Mouse (Mus musculus) kidney, adult 2 months (tissue): ENCODE results near the gene Ttc5. TPM values are rescaled to one million over a fixed set of nuclear protein-coding genes. Genes with fewer than 3 reads are reported as not detected.

ENCODE experiments used
- DNase-seq: peaks from one replicate; pipeline ENCODE4 v3.0.0; 2021
- H3K27ac ChIP-seq: fragments of 200-500 bp; 2 replicates; pipeline ENCODE4 v1.5.1; 2012; ENCODE audit warnings: low read depth, low read length, control low read depth, inconsistent platforms; ENCODE audit not compliant: insufficient read depth
- H3K27me3 ChIP-seq: fragments of 200-500 bp; replicated peaks from 2 replicates; pipeline ENCODE4 v1.6.1; 2012; ENCODE audit warnings: mild to moderate bottlenecking, moderate library complexity, low read length, inconsistent platforms; ENCODE audit not compliant: control insufficient read depth, insufficient read depth
- H3K36me3 ChIP-seq: fragments of 200-500 bp; 2 replicates; pipeline ENCODE4 v1.6.1; 2012; ENCODE audit warnings: mild to moderate bottlenecking, moderate library complexity, low read length, inconsistent platforms; ENCODE audit not compliant: control insufficient read depth, insufficient read depth
- H3K4me1 ChIP-seq: fragments of 200-500 bp; 2 replicates; pipeline ENCODE4 v1.6.1; 2011; ENCODE audit warnings: low read length; ENCODE audit not compliant: control insufficient read depth, insufficient read depth
- H3K4me3 ChIP-seq: fragments of 200-500 bp; 2 replicates; pipeline ENCODE4 v1.5.1; 2011; ENCODE audit warnings: mild to moderate bottlenecking, low read depth, low read length, control low read depth; ENCODE audit not compliant: insufficient read depth
- CTCF ChIP-seq: fragments of 200-500 bp; conservative IDR thresholded peaks from 2 replicates; pipeline ENCODE4 v1.5.1; 2011; ENCODE audit warnings: low read depth, mild to moderate bottlenecking, control low read depth, low read length, moderate library complexity, mixed read lengths; ENCODE audit not compliant: insufficient read depth, insufficient read length
- POLR2A ChIP-seq: fragments of 200-500 bp; IDR thresholded peaks from one replicate; pipeline ENCODE4 v1.6.1; 2011; ENCODE audit warnings: low read depth, low read length, control low read depth
- WGBS: fragments of 180-500 bp; shearing (Covaris S2); methylation state at CpG from one replicate; pipeline ENCODE4 v1.1.7; 2018; 5-methylcytosine and 5-hydroxymethylcytosine counted together
- polyA plus RNA-seq: library from polyadenylated mRNA; depleted of rRNA; stranded (reverse); fragments of >200 nt; gene quantifications from 2 replicates; pipeline ENCODE4 v1.2.3, GENCODE M21; 2012; rRNA removed

Ttc5 gene
- 24.5 and 25.8 TPM in 2 replicates for polyA plus RNA-seq

GRCm38 (mm10) chr14:50785251-50785637, at the start of gene Ttc5:
Gene Ttc5 (minus strand): TSS chr14:50785519.
- TF ChIP-seq POLR2A: no peak
- peak; percentile 85 for TF ChIP-seq CTCF
- DNase-seq: peak; percentile 94
- peak within 1 kb of the TSS; percentile 25 for H3K27ac ChIP-seq
- H3K36me3 ChIP-seq: no peaks in the 10 kb centered on the region
- H3K4me3 ChIP-seq: peak within 1 kb of the TSS; percentile 69
- H3K27me3 ChIP-seq: no peaks in the 10 kb centered on the region
- H3K4me1 ChIP-seq: 0 out of 2 replicates have a peak, but pooled peaks cover 4% of the 10 kb centered on the region
- WGBS: under 1% methylated on average over 21 of the region's 21 CpGs

GRCm38 (mm10) chr14:50834435-50834834, 49.1 kb upstream of the Ttc5 start:
- no peak overlapping the region for H3K27ac ChIP-seq
- no peak overlapping the region for H3K4me3 ChIP-seq
- H3K4me1 ChIP-seq: no peaks in the 10 kb centered on the region
- TF ChIP-seq CTCF: no peak
- no peak for TF ChIP-seq POLR2A
- H3K27me3 ChIP-seq: no peaks in the 10 kb centered on the region
- no peaks in the 10 kb centered on the region for H3K36me3 ChIP-seq
- WGBS: 50% methylated on average over 2 of the region's 2 CpGs
- DNase-seq: no peak

GRCm38 (mm10) chr14:50833964-50834363, 48.6 kb upstream of the Ttc5 start:
- 70% methylated on average over 10 of the region's 10 CpGs for WGBS
- no peak overlapping the region for H3K27ac ChIP-seq
- H3K36me3 ChIP-seq: no peaks in the 10 kb centered on the region
- no peaks in the 10 kb centered on the region for H3K27me3 ChIP-seq
- no peak overlapping the region for H3K4me3 ChIP-seq
- H3K4me1 ChIP-seq: no peaks in the 10 kb centered on the region
- TF ChIP-seq CTCF (no peak), POLR2A (no peak)
- peak; percentile 14 for DNase-seq

GRCm38 (mm10) chr14:50829878-50830277, 44.6 kb upstream of the Ttc5 start:
- no peak for DNase-seq
- H3K36me3 ChIP-seq: peaks cover under 1% of the 10 kb centered on the region; the same call in 1 of the 2 replicates
- TF ChIP-seq CTCF (no peak), POLR2A (no peak)

GRCm38 (mm10) chr14:50826579-50826978, 41.3 kb upstream of the Ttc5 start:
- no peak for DNase-seq
- H3K27ac ChIP-seq: no peak overlapping the region
- no peak for TF ChIP-seq CTCF
- no peak for TF ChIP-seq POLR2A
- H3K4me3 ChIP-seq: no peak overlapping the region
- H3K27me3 ChIP-seq: no peaks in the 10 kb centered on the region
- H3K4me1 ChIP-seq: no peaks in the 10 kb centered on the region
- peaks cover 6% of the 10 kb centered on the region for H3K36me3 ChIP-seq
- WGBS: 96% methylated on average over 4 of the region's 4 CpGs

More at GRCm38 (mm10) chr14:50829878-50830277, 44.6 kb upstream of the Ttc5 start:
- Histone ChIP-seq H3K27ac (no peak overlapping the region), H3K4me1 (no peaks in the 10 kb centered on the region), H3K27me3 (no peaks in the 10 kb centered on the region), H3K4me3 (no peak overlapping the region)
- WGBS: 75% methylated on average over 3 of the region's 3 CpGs

GRCm38 (mm10) chr14:50824219-50824618, 38.9 kb upstream of the Ttc5 start:
- Histone ChIP-seq H3K4me3 (no peak overlapping the region), H3K27ac (no peak overlapping the region), H3K27me3 (no peaks in the 10 kb centered on the region), H3K4me1 (no peaks in the 10 kb centered on the region), H3K36me3 (peaks cover 9% of the 10 kb centered on the region)
- TF ChIP-seq POLR2A (no peak), CTCF (no peak)
- no peak for DNase-seq
- WGBS: 83% methylated on average over 9 of the region's 9 CpGs

GRCm38 (mm10) chr14:50823240-50823639, 37.9 kb upstream of the Ttc5 start:
- peaks cover 9% of the 10 kb centered on the region for H3K36me3 ChIP-seq
- H3K27me3 ChIP-seq: no peaks in the 10 kb centered on the region
- H3K4me1 ChIP-seq: no peaks in the 10 kb centered on the region
- 89% methylated on average over 2 of the region's 2 CpGs for WGBS
- no peak overlapping the region for H3K27ac ChIP-seq
- DNase-seq: no peak
- H3K4me3 ChIP-seq: no peak overlapping the region
- TF ChIP-seq POLR2A (no peak), CTCF (no peak)
